Mouse (Mus musculus) regulatory T cell (primary cell): ENCODE measurements around the gene Ly86.

Experiments used
- in situ Hi-C: fragments of 300-600 bp; cut with MboI, MseI; formaldehyde crosslinking; loops from one replicate; pipeline ENCODE4 v1.15.1; 2025; ENCODE audit warnings: high pct_unique_total_duplicates

Gene Ly86

DNA sequence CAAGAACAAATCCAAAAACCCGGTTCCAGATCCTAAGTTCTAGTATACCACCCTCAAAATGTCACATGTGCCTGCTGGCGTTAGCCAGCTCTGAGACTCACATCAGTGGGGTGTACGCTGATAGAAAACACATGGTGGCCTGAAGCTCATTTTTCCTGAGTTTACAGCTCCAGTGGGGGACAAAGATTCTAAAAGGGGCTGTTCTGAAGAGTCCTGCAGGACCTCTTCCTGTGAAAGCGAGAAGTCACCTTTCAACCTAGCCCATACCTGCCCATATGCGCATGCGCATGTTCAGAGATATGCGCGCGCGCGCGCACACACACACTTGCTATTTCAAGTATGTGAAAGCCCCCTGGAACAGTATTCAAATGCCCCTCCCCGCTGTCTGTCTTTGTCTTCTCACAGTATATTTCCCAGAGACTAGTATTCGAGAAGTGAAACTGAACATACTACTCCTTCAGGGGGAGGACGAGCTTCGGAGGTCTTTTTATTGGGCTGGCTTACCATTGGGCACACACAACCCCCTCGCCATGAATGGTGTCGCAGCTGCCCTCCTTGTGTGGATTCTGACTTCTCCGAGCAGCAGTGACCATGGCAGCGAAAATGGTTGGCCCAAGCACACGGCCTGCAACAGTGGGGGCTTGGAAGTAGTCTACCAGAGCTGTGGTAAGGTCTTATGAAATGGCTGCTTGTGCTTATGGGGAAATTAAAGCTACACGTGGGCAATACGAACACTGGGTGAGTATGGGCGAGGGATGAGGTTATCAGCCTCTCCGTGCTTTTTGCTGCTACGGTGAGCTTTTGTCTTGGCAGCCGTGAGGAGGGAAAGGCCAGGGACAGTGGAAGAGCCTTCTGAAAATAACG is at the start of gene Ly86:
Gene Ly86 (plus strand): TSS at position 300 of the 864 bp plus-strand sequence.
- in situ Hi-C loops: no loop called here

DNA sequence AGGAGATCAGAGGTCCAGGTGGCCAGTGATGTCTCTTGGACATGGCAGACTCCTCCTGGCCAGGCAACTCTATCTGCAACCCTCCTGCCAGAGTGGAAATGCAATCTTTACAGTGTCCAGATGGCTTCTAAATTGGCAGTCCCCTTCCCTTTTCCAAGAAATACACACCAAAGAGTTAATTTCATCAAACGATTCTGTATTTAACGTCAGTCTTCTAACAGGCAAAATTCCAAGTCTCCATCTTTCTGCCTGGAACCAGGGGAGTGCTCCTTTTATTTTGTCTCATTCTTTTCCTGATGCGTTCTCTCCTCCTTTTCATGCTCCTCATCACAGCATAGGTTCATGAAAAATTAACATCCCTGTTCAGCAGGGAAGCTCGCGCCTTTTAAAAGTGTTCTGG is 47.1 kb upstream of the Ly86 start:
- in situ Hi-C loops: loop anchor here (10.0 kb wide), 1 partner anchor 483 kb away; no protein-coding TSS in a partner anchor

DNA sequence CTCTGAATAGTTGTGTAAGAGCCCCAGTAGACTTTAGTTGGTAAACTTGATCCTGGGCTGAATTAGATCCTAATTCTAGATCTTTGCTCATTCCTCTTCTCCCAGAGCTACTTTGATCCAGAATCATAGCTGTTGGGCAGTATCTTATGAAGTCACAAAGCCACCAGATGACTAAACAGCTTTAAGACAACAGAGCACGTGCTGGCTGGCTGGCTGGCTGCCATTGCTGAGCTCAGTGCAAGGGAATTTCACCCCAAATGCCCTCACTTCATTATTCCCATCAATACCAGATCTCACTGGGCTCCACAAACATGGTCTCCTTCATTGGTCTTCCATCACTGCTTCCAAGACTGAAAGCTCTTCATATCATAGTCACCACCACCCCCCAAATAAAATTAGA is 46.2 kb upstream of the Ly86 start:
- in situ Hi-C loops: loop anchor here (10.0 kb wide), 1 partner anchor 484 kb away; no protein-coding TSS in a partner anchor

DNA sequence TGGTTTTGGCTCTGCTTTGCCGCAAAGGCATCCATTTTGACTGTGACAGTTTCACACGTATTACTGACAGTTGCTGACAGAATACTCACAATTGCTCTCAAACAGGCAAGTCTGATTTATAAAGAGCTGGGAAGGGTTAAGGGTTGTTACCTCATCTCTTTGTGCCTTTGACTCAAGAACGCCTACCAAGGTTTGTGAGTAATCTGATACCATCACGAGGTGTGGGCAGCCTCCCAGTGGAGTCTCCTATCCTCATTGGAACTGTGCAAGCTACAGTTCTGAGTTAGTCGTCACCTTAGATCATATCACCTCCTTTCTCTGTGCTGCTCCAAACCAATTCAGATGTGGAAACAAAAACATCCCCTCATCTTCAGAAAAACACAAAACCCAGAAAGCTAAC is 42.1 kb upstream of the Ly86 start:
- in situ Hi-C loops: no loop called here

DNA sequence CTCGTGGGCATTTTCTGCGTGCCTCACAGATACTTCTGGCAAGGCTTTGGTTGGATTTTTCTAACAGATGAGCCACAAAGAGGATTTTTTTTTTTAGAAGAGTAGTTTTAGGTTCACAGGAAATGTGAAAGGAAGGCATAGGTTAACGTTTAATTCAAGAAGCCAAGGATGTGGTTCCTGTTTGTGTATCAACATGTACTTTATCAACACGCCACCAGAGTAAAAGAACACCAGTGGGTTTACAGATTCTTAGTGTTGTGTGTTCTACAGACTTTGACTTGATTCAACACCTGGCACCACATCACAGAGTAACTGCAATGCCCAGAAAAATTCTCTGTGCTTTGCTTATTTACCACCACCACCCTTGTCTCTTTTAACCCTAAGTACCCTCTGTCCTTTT is 37.0 kb upstream of the Ly86 start:
- in situ Hi-C loops: no loop called here

DNA sequence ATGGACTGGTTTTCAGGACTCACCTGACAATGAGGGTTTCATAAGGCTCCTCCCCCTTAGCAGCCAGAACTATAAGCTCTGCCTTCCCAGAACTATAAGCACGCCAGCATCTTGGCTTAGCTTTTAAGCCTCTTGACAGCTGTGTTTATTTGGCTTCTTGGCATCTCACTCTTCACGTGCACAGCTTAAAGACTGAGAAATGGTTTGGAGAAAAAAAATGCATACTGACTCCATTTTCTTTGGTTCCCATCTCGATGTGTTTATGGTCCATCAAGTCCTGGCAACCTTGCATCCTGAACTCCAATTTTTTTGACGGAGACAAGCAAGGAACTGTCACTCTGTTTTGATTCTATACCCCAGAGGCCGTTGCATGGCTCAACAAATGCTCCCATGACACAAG is 35.7 kb upstream of the Ly86 start:
- in situ Hi-C loops: no loop called here

DNA sequence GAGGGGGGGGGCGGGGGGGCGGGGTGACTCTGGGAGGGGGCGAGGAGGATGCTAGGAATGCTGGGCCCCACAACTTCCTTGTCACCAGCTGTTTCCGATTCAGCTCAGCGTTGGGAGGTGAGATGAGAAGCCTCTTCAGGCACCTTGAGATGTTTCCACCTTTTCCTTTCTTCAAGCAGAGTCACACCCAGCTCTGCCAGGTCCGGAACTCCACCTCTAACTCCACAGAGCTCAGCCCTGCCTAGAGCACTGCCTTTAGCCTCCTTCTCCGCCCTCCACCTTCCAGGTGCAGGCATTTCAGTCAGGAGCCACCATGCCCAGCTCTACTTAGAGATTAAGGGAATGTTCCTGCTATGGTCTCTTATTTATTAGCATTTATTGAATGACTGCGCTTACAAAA is 34.7 kb upstream of the Ly86 start:
- in situ Hi-C loops: loop anchor here (5.0 kb wide), 2 partner anchors 523 to 578 kb away; no protein-coding TSS in a partner anchor

DNA sequence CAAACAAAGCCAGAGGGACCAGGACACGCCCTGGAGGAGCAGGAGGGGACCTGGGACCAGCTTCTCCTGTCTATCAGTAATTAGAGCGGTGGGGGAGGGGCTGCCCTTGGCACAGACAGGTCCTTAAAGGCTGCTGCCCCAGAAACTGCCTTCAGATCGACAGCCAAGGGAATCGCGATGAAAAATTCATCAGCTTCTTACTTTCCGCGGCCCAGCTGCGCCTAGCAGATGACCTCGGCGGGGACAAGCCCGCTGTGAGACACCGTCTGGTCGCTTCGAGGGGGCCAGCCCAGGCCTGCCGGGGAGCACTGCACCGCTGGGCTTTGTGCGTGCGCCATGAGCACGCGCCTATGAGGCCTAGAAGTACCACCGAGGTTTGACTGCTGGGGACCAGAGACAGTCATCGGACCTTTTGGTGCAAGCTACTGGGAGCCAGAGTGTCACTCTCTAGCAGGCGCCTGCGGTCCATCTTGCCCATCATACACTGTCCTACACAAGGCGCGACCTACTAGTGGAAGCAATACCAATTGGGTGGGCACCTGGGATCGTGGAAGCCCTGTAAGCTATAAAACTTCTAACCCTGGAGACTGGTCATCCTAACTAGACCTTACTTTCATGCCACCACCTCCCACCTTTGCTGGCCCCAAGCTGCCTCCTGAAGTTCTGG is 33.3 kb upstream of the Ly86 start:
- in situ Hi-C loops: loop anchor here (5.0 kb wide), 2 partner anchors 524 to 579 kb away; no protein-coding TSS in a partner anchor

DNA sequence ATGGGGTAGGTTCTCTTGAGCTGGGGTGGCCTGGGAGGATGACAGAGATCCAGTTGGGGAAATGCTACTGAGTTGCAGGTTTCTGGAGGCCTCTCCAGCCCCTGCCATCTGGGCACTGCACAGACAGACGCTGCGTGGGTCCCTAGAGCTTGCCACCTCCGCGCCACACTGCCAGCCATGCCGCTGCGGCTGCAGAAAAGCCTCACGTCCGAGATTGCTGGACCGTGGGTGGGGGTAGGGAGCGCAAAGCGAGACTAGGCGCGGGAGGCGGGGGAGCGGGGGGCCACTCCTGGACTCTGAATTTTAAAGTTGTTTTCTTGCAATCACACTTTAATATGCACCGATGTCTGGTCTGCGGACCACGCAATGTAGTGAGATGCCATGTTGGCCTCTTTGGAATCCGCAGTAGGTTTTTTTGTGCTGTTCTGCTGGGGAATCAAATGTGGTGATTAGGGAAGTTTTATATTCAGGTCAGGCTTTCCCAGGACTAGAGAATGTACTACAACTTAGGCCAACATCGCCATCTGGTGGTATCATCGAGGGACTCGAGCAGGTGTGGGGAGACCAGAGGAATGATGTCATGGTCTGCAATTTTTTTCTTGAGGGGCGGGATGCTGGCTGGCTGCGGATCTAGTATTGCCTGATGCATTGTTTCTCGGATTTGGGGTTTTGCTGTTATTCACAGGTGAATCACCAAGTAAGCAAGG is 32.6 kb upstream of the Ly86 start:
- in situ Hi-C loops: loop anchor here (5.0 kb wide), 2 partner anchors 525 to 580 kb away; no protein-coding TSS in a partner anchor

DNA sequence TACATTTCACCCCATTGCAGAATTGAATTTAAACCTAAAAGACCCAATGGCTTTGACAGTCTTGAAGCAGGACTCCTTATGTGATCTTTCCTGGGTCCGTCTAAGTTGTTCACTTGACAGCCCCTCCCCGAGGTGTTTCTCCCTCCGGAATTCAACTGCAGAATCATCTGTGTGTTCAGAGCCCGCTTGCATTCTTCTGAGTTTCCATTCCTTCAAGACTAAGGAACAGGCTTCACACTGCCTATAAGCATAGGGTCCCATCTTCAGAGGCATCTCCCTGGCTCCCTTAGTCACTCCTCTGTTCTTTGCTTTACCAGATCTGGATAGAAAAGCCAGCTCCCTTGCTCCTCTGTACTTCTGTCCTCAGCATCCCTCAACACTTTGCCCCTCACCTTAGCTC is 32.1 kb upstream of the Ly86 start:
- in situ Hi-C loops: loop anchor here (5.0 kb wide), 2 partner anchors 526 to 581 kb away; no protein-coding TSS in a partner anchor

DNA sequence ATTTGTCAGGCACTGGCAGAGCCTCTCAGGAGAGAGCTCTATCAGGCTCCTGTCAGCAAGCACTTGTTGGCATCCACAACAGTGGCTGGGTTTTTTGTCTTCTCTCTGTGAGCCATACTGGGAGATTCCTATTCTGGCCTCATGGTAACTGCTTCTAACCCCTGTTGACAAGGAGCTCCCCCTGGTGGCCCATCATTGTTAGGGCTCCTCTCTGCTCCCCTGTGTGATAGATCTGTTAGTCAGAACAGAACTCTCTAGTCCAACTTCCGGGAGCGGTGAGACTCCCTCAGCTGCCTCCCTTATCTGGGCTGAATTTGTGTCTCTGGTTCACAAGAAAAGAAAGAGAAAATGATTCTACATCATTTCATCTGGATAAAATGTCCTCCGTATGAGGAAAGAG is 19.5 kb upstream of the Ly86 start:
- in situ Hi-C loops: no loop called here

DNA sequence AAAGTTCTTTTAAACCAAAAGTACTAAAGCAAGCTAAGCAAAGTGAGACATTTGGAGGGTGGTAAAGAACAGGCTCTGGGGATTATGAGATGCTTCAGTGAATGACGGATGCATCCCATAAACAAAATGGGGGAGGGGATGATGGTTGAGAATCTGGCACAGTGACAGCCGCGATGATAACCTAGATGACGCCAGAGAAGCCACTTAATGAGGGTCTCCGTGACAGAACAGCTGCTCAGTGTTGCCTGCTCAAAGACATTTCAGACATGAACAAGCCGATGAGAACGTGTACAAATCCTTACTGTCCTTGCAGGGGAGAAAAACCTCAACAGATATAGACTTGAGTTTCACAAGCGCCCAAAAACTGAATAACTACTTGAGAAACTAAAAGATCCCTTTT is 15.3 kb upstream of the Ly86 start:
- in situ Hi-C loops: no loop called here

DNA sequence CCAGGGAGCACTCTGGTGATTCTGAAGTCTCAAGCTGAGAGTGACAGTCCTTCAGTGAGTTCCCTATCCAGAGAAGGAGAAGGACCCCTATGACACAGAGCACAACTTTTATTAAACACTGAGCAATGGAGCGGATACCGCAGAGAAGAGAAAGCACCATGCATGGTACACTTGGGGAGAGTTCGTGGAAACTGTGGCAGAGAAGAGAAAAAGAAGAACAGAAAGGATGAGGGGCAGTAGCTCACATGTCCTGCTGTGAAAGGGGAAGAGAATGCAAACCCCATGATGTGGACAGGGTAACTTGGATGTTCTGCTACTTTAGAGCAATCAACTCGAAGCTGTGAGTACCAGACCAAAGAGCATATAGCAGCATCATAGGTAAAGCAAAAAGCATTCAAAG is 14.0 kb upstream of the Ly86 start:
- in situ Hi-C loops: no loop called here

DNA sequence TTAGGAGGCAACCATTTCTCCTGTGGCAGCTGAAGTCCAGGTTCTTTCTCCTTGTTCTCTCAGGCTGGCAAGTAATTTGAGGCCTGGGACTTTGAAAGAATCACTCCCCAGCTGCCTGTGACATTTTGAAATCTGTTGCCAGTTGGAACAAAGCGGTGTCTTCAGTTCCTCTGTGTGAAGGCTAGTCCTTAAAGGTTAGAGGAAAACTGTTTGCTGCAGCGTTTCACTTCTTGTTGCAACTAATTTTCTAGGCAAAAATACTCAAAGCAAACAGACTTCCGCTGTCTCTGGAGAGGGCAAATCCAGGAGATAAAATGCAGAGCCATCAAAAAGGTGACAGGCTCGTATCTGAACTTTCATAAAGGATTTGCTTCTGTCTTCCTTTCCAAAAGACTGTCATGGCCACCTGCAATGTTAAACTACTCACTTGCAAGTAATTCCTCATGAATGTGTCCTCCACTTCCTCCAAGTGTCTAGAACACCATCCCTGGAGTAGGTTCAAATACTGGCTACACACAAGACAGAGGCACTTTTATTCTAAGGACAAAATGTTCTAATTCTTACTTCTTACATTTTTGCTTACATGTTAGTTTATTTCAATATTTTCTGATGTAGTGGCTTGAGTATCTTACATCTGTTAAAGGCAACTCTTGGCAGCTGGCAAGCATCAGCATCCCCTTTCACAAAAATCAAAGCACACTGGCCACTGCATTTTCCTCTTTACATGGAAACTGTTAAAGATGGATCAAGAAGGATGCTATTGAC is 12.0 kb upstream of the Ly86 start:
- in situ Hi-C loops: no loop called here

DNA sequence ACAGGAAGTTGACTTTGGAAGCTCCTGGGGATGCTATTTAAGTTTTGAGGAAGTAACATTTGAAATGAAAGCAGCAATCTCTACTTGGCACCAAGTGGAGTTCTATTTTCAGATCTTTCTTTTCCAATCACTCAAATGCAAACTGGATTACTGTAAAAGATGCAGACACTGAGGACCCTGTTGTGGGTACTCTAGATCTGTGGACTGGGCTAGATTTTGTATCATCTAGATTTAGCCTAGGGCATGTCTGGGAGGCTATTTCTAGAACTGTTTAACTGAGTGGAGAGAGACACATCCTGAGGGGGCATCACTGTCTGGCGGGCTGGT is 11.5 kb upstream of the Ly86 start:
- in situ Hi-C loops: no loop called here

DNA sequence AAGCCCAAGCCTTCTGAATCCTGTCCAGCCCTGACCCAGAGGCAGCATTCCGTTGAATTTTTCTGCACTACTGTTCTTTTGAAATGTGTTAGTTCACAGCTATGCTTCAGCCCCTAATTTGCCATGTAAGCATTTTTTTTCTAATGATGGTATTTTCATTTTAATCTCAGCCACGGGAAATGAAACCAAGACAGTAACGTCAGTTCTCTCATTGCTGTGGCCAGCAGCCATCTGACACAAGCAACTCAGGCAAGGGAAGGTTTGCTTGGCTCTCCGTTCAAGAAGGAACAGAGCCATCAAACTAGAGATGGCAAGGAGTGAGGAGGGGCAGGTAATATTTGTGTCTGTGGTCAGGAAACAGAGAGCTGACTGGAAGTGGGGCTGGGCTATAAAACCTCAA is 7.7 kb upstream of the Ly86 start:
- in situ Hi-C loops: no loop called here

DNA sequence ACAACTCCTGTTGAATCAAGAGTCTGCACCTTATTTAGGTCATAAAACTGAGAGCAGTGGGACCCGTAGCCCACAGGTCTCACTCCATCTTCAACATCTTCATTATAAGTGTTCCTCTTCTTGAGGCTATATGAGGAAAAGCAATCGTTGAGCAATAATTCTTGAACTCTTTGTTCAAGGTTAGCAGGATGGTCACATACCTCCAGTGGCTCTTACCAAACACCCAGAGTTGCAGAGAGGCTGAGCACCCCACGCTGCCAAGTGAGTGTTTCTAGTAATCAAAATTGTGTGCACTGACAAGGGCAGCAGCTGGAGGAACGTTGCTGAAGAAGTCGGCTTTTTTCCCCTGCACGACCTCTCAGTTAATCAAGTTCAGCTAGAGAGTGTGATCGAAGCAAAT is 7.1 kb upstream of the Ly86 start:
- in situ Hi-C loops: no loop called here

DNA sequence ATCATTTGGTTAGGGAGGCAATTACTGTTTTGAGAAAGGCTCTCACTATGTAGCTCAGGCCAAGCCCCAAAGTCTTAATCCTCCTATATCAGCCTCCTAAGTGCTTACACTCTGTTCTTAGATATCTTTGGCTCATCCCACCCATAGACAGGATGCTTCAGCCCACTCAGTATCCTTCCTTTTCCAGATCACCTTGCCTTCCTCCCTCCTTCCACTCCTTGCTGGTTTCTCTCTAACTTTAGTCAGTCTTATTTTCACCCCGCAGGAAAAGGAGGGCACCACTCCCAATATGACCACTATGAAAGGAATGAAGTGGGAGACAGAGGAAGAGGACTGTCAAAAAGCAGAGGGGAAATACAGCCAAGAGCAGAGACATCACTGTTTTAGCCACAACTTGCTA is 2.2 kb upstream of the Ly86 start:
- in situ Hi-C loops: no loop called here

DNA sequence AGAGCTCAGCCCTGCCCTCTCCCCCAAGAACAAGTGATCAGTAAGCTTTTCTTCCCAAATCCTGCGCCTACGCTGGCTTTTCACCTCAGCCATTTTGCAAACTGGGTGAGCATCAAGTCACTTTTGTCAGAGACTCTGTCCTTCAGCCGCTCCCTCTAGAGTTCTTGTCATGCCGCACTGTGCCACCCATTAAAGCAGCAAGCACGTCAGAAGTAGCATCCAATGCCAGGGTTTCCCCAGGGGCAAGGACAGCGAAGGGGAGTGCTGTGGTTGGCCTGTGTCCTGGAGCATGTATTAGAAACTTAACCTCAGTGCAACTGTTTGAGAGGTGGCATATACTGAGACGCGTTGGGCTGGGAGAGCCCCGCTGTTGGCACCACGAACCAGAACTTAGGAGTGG is 815 bp downstream of the Ly86 start:
- in situ Hi-C loops: no loop called here

DNA sequence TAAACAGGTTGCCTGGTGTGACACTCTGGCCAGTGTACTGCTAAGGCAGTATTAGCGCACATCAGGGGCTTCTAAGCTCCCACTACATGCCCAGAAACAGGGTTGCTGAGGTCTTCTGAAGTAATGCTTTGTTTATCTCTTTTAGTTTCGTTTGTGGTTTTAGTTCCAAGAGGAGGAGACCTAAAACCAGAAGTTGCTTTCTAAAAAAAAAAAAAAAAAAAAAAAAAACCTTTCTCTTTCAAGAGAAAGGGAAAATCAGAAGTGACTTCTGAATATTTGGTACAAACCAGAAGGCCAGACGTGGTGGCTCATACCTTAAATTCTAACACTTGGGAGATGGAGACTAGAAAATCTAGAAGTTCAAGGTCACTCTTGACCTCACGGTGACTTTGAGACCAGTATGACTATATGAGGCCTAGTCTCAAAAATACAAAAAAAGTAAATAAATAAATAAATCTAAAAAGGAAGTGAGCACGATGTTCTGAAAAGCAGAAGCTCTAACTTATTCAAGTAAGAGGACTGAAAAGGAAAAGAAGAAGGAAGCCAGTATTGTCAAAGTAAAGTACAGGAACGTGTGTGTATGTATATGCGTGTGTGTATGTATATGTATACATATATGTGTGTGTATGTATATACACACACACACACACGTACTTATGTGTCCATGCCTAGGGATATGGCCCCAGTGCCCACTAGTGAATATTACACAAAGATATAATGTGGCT is 3.0 kb downstream of the Ly86 start:
- in situ Hi-C loops: no loop called here

DNA sequence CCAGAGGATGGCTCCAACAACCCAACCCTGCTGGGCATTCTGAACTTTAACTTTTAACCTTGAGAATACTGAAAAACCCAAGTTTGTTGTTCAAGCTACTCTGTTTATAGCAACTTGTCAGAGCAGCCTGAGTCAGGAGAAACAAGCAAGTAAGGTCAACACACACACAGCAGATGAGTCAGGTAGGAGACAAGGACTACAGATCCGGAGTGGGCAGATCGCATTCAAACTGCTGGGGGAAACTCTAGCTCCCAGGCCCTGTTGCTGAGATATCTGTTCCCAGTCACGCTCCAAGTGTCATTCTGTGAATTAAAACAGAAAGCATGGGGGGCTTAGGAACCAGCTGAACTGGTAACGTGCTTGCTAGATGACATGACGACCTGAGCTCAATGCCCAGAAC is 4.0 kb downstream of the Ly86 start:
- in situ Hi-C loops: no loop called here
